Comparison of ENCODE assay signal across 13 mouse cellular contexts in the genomic region with DNA sequence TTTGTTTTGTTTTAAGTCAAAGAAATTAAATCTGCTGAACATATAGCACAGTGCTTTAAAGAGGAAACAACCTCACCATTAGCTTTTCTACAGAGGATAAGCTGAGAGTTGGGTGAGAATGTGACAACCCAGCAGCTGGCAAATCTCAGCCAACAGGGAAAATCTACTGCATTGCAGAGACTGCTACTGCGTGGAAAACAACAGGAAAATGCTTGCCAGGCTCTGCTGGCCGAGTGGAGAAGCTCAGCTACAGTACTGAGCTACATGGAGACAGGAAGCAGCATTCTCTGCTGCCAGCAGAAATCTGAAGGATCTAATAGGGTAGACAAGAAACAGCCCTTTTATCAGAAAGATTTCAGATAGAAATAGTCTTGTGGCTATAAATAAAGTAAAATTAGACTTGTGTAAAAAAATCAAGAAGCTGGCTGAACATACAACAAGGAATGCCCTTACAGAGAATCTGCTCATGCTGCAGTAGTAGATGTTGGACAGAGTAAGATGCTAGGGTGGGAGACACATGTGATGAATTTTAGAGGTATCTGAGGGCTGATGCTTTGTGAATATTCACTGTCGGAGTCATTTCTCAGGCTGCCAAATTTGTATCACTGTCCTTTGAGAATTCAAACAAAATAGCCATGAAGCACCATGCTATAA.
A peak's percentile ranks its signal among the peaks of the same experiment; 100 is the strongest.
DNase-seq lines count a peak whose midpoint lies in the region; ATAC-seq and TF ChIP-seq lines count a peak whose summit lies in the region.
"Had no signal": no experiment of that assay in that cellular context is flagged by ENCODE, and none has a peak within 500 bp of the region (broad histone marks: within the 10 kb centered on the region; RNA-seq: fewer than 3 reads in every experiment).

No protein-coding gene starts in this region.

- H3K9ac ChIP-seq in hindbrain, postnatal 0 days (replicated peaks; ENCODE audit: low read length) = no peak overlapping the region
- H3K9ac ChIP-seq in hindbrain, embryonic 12.5 days = no peak overlapping the region
- H3K9ac ChIP-seq: hindbrain, embryonic 14.5 days; liver, embryonic 13.5 days had no signal

- TF ChIP-seq CTCF in hindbrain, postnatal 0 days (IDR thresholded peaks at IDR 0.05; ENCODE audit: low read depth) = no peak; the same call in 1 of the 2 replicates
- TF ChIP-seq CTCF in gastrocnemius, adult 2 months (IDR thresholded peaks at IDR 0.05) = no peak

- peak; percentile 72; the same call in 1 of the 2 replicates for ATAC-seq in hindbrain, postnatal 0 days
- ATAC-seq in hindbrain, embryonic 12.5 days (ENCODE audit: low FRiP score) = no peak
- ATAC-seq: Patski had no signal

- WGBS in hindbrain, postnatal 0 days = 54% methylated on average over 3 of the region's 3 CpGs
- WGBS in hindbrain, embryonic 12.5 days = 75% methylated on average over 3 of the region's 3 CpGs

- H3K4me1 ChIP-seq in hindbrain, postnatal 0 days (ENCODE audit: insufficient read depth, low read length) = no peaks in the 10 kb centered on the region
- no peaks in the 10 kb centered on the region for H3K4me1 ChIP-seq in hindbrain, embryonic 12.5 days
- H3K4me1 ChIP-seq: liver, embryonic 13.5 days had no signal

- no peaks in the 10 kb centered on the region for H3K36me3 ChIP-seq in hindbrain, postnatal 0 days (ENCODE audit: insufficient read depth, low read length)
- H3K36me3 ChIP-seq in hindbrain, embryonic 12.5 days = no peaks in the 10 kb centered on the region
- H3K36me3 ChIP-seq: liver, embryonic 13.5 days had no signal

- H3K9me3 ChIP-seq in hindbrain, postnatal 0 days (ENCODE audit: low read length) = no peaks in the 10 kb centered on the region
- no peaks in the 10 kb centered on the region for H3K9me3 ChIP-seq in hindbrain, embryonic 12.5 days (replicated peaks)
- H3K9me3 ChIP-seq: liver, embryonic 13.5 days had no signal

- 0 out of 2 replicates have a peak overlapping the region, but pooled peaks have one; percentile 4 for H3K27ac ChIP-seq in hindbrain, postnatal 0 days
- no peak overlapping the region for H3K27ac ChIP-seq in hindbrain, embryonic 12.5 days
- H3K27ac ChIP-seq in gastrocnemius, adult 2 months = no peak overlapping the region
- H3K27ac ChIP-seq: hindbrain, embryonic 14.5 days; liver, embryonic 13.5 days had no signal

- DNase-seq in hindbrain, postnatal 0 days (ENCODE audit: low spot score) = peak; percentile 56
- peak; percentile 10 to 12 for DNase-seq in frontal cortex, postnatal 14 days (ENCODE audit: low spot score in 2 of 2)
- DNase-seq in left cerebral cortex, postnatal 14 days (ENCODE audit: low spot score in 2 of 2) = peak; percentile 43 to 47
- peak; percentile 43 to 78 for DNase-seq in lung, postnatal 4 days
- no peak for DNase-seq in adrenal gland, adult 8-10 months
- DNase-seq in gastrocnemius, adult 2 months = no peak
- DNase-seq in gastrocnemius, adult 8-10 months (ENCODE audit: low spot score in 2 of 2) = no peak
- DNase-seq: adrenal gland, postnatal 10 days; liver, embryonic 13.5 days; thymus, adult 18-20 months had no signal

- H3K4me3 ChIP-seq in hindbrain, postnatal 0 days (ENCODE audit: low read length) = no peak overlapping the region
- H3K4me3 ChIP-seq in hindbrain, embryonic 12.5 days = no peak overlapping the region
- H3K4me3 ChIP-seq in gastrocnemius, adult 2 months = no peak overlapping the region
- H3K4me3 ChIP-seq: liver, embryonic 13.5 days had no signal

- H3K4me2 ChIP-seq in hindbrain, postnatal 0 days (ENCODE audit: low read depth, low read length) = no peak overlapping the region
- no peak overlapping the region for H3K4me2 ChIP-seq in hindbrain, embryonic 12.5 days (replicated peaks)
- H3K4me2 ChIP-seq: hindbrain, embryonic 14.5 days; liver, embryonic 13.5 days had no signal

- no peaks in the 10 kb centered on the region for H3K27me3 ChIP-seq in hindbrain, postnatal 0 days (ENCODE audit: insufficient read depth, low read length)
- H3K27me3 ChIP-seq in hindbrain, embryonic 12.5 days = no peaks in the 10 kb centered on the region
- H3K27me3 ChIP-seq: liver, embryonic 13.5 days; Patski had no signal

- intact Hi-C loops in left cerebral cortex, postnatal 14 days (cut with DNase I) = no loop called here
- intact Hi-C loops in gastrocnemius, adult 2 months (cut with DNase I) = no loop called here

Comparison
In these comparisons a context has a peak if more than half of its experiments do, and no peak if none do; other contexts are left out.
1. DNase-seq: peak in hindbrain, postnatal 0 days (single experiment), frontal cortex, postnatal 14 days (2 of 2), left cerebral cortex, postnatal 14 days (2 of 2) and lung, postnatal 4 days (2 of 2); none in adrenal gland, adult 8-10 months (single experiment), gastrocnemius, adult 2 months (single experiment) and gastrocnemius, adult 8-10 months (0 of 2).